24 mouse cellular contexts compared by ENCODE assay signal in the genomic region with DNA sequence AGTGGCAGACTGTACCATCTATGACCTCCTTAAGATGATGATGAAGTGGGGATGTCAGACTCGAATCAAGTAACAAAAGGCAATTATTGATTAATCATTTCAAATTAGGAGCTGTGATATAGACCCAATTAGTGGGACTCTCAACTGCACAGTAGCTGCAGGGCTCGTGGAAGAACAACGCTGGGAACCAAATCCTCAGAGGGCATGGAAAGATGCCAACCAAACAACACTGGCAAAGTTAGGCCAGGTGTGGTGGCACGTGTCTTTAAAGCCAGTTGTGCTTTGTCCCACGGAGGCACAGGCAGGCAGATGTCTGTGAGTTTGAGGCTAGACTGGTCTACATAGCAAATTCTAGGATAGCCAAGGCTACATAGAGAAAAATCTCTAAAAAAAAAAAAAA. TPM values are rescaled to one million over a fixed set of nuclear protein-coding genes. Genes with fewer than 3 reads are reported as not detected.
DNase-seq lines count a peak whose midpoint lies in the region; ATAC-seq and TF ChIP-seq lines count a peak whose summit lies in the region.
"Had no signal": no experiment of that assay in that cellular context is flagged by ENCODE, and none has a peak within 500 bp of the region (broad histone marks: within the 10 kb centered on the region; RNA-seq: fewer than 3 reads in every experiment).

No protein-coding gene starts in this region.

- DNase-seq in kidney, adult 18-20 months, result peak; percentile 25
- no peak for DNase-seq in kidney, adult 11 months
- peak; percentile 39 for DNase-seq in liver, adult 2 months (ENCODE audit: extremely low read depth, low read depth, low spot score)
- no peak for DNase-seq in liver
- DNase-seq in layer of hippocampus, postnatal 10 days (ENCODE audit: low spot score in 2 of 2), result no peak
- DNase-seq: adrenal gland, postnatal 10 days; B cell, adult 2 months; cerebellum, adult 8-10 months; forebrain, postnatal 0 days; gastrocnemius, postnatal 25 days; heart, adult 18-20 months; heart, postnatal 10 days; midbrain, embryonic 14.5 days; right cerebral cortex, postnatal 25 days had no signal

- no peak for TF ChIP-seq CTCF in liver, adult 2 months (IDR thresholded peaks at IDR 0.05; ENCODE audit: low read depth, low read length)
- TF ChIP-seq CTCF in ES-Bruce4 (IDR thresholded peaks at IDR 0.05; ENCODE audit: low read depth, low read length), result no peak

- WGBS in liver, adult 2 months, result 27% methylated on average over 5 of the region's 5 CpGs
- WGBS in stomach, embryonic 14.5 days, result 73% methylated on average over 5 of the region's 5 CpGs

- H3K27ac ChIP-seq in liver, adult 2 months (replicated peaks; ENCODE audit: insufficient read depth, low read depth, low read length), result peak overlapping the region; percentile 18; the same call in 1 of the 2 replicates
- H3K27ac ChIP-seq in ES-Bruce4 (ENCODE audit: insufficient read depth, low read length), result peak overlapping the region; percentile 7; the same call in 1 of the 2 replicates
- H3K27ac ChIP-seq in stomach, embryonic 14.5 days (ENCODE audit: low read length), result peak overlapping the region; percentile 92; the same call in 1 of the 2 replicates
- H3K27ac ChIP-seq: hindbrain, postnatal 0 days; limb, embryonic 13.5 days; liver, embryonic 14.5 days had no signal

- H3K9ac ChIP-seq in liver, adult 2 months (ENCODE audit: low read depth, low read length), result no peak overlapping the region
- H3K9ac ChIP-seq in ES-Bruce4 (ENCODE audit: low read depth, poor library complexity, severe bottlenecking), result no peak overlapping the region
- H3K9ac ChIP-seq in stomach, embryonic 14.5 days (replicated peaks; ENCODE audit: low read depth, low read length), result no peak overlapping the region
- H3K9ac ChIP-seq: forebrain, postnatal 0 days; liver, embryonic 14.5 days had no signal

- H3K9me3 ChIP-seq in ES-Bruce4 (replicated peaks; ENCODE audit: control insufficient read depth, insufficient read depth, low read length, poor library complexity, severe bottlenecking), result no peaks in the 10 kb centered on the region
- H3K9me3 ChIP-seq in stomach, embryonic 14.5 days (ENCODE audit: control insufficient read depth, low read depth, low read length), result no peaks in the 10 kb centered on the region
- H3K9me3 ChIP-seq: heart, embryonic 12.5 days; limb, embryonic 13.5 days had no signal

- no peak for TF ChIP-seq EP300 in ES-Bruce4 (IDR thresholded peaks at IDR 0.05; ENCODE audit: insufficient read depth, low read depth, low read length)

- H3K4me2 ChIP-seq in stomach, embryonic 14.5 days (replicated peaks; ENCODE audit: low read depth, low read length), result 0 out of 2 replicates have a peak overlapping the region, but pooled peaks have one; percentile 33

- H3K4me1 ChIP-seq in liver, adult 2 months (ENCODE audit: control insufficient read depth, insufficient read depth, low read length), result peaks cover 20% of the 10 kb centered on the region
- peaks cover 7% of the 10 kb centered on the region for H3K4me1 ChIP-seq in ES-Bruce4 (ENCODE audit: control insufficient read depth, insufficient read depth, low read length)
- H3K4me1 ChIP-seq in stomach, embryonic 14.5 days (ENCODE audit: control insufficient read depth, insufficient read depth, low read length), result peaks cover 29% of the 10 kb centered on the region

- no peaks in the 10 kb centered on the region for H3K27me3 ChIP-seq in liver, adult 2 months (ENCODE audit: control insufficient read depth, insufficient read depth, low read length)
- H3K27me3 ChIP-seq in ES-Bruce4 (ENCODE audit: control insufficient read depth, insufficient read depth, low read length, poor library complexity, severe bottlenecking), result no peaks in the 10 kb centered on the region
- no peaks in the 10 kb centered on the region for H3K27me3 ChIP-seq in stomach, embryonic 14.5 days (ENCODE audit: control insufficient read depth, insufficient read depth, low read length)
- H3K27me3 ChIP-seq: CH12.LX had no signal

- H3K4me3 ChIP-seq in liver, adult 2 months (ENCODE audit: insufficient read depth, low read depth, low read length), result no peak overlapping the region
- no peak overlapping the region; the same call in 1 of the 2 replicates for H3K4me3 ChIP-seq in ES-Bruce4 (ENCODE audit: low read depth, low read length)
- H3K4me3 ChIP-seq in stomach, embryonic 14.5 days (ENCODE audit: low read depth, low read length), result no peak overlapping the region
- H3K4me3 ChIP-seq: heart, embryonic 12.5 days had no signal

- no peak for ATAC-seq in stomach, embryonic 14.5 days (ENCODE audit: insufficient number of reproducible peaks, insufficient read depth, low FRiP score, low read depth)
- ATAC-seq: activated CD4-positive, CD25-positive, alpha-beta regulatory T cell, adult 4 months; forebrain, postnatal 0 days; hindbrain, postnatal 0 days had no signal

- no peaks in the 10 kb centered on the region for H3K79me2 ChIP-seq in liver, adult 2 months (ENCODE audit: control insufficient read depth, insufficient read depth, low read length)

- peaks cover under 1% of the 10 kb centered on the region; the same call in 1 of the 2 replicates for H3K36me3 ChIP-seq in liver, adult 2 months (ENCODE audit: control insufficient read depth, insufficient read depth, low read length)
- H3K36me3 ChIP-seq in ES-Bruce4 (ENCODE audit: control insufficient read depth, insufficient read depth, low read length, poor library complexity, severe bottlenecking), result peaks cover 6% of the 10 kb centered on the region
- H3K36me3 ChIP-seq in stomach, embryonic 14.5 days (ENCODE audit: control insufficient read depth, insufficient read depth, low read length), result peaks cover 5% of the 10 kb centered on the region; the same call in 1 of the 2 replicates

- no peak for TF ChIP-seq POLR2A in liver, adult 2 months (IDR thresholded peaks at IDR 0.05; ENCODE audit: extremely low read depth, insufficient read depth, low read length)
- no peak for TF ChIP-seq POLR2A in ES-Bruce4 (IDR thresholded peaks at IDR 0.05; ENCODE audit: insufficient read depth, low read length)

RNA-seq across cellular contexts. Expression of gene Prss8, which starts 0.7 kb away (rescaled TPM):
- 2.9 and 5.9 TPM in 2 replicates for total RNA-seq in liver, adult 2 months (2014; rRNA removed)
- 3.8 and 8.6 TPM in 2 replicates for polyA plus RNA-seq in liver, adult 2 months (2012; rRNA removed)
- polyA plus RNA-seq in ES-Bruce4 (2011; ENCODE audit: insufficient read depth, insufficient read length, low read depth, missing spikeins), result 73.0 and 74.5 TPM in 2 replicates
- polyA plus RNA-seq in stomach, embryonic 14.5 days (2014; fragmentation: Nextera tagmentation; extraction: Ambion mirVana), result 48.2 and 55.5 TPM in 2 replicates
- 1 to 10 TPM; 1.7 to 1.8 TPM for total RNA-seq in layer of hippocampus, postnatal 10 days (2021)
- total RNA-seq: common myeloid progenitor, adult 5-6 weeks; gastrocnemius, postnatal 25 days; heart, postnatal 10 days; megakaryocyte-erythroid progenitor cell, adult 5-6 weeks had no signal
- polyA plus RNA-seq: activated CD4-positive, CD25-positive, alpha-beta regulatory T cell, adult 4 months; midbrain, embryonic 14.5 days had no signal

RNA-seq across cellular contexts. Expression of gene Prss36, which starts 15.9 kb away (rescaled TPM):
- 8.1 and 8.7 TPM in 2 replicates for total RNA-seq in liver, adult 2 months (2014; rRNA removed)
- polyA plus RNA-seq in liver, adult 2 months (2012; rRNA removed), result 17.2 and 18.2 TPM in 2 replicates
- 21.2 and 22.4 TPM in 2 replicates for polyA plus RNA-seq in ES-Bruce4 (2011; ENCODE audit: insufficient read depth, insufficient read length, low read depth, missing spikeins)
- 8.2 and 8.5 TPM in 2 replicates for polyA plus RNA-seq in stomach, embryonic 14.5 days (2014; fragmentation: Nextera tagmentation; extraction: Ambion mirVana)
- 10 to 100 TPM; 15.0 to 17.0 TPM for total RNA-seq in layer of hippocampus, postnatal 10 days (2021)

RNA-seq across cellular contexts. Expression of gene Kat8, which starts 18.3 kb away (rescaled TPM):
- total RNA-seq in liver, adult 2 months (2014; rRNA removed), result 15.8 and 18.3 TPM in 2 replicates
- 11.5 and 12.6 TPM in 2 replicates for polyA plus RNA-seq in liver, adult 2 months (2012; rRNA removed)
- 43.2 and 47.1 TPM in 2 replicates for polyA plus RNA-seq in ES-Bruce4 (2011; ENCODE audit: insufficient read depth, insufficient read length, low read depth, missing spikeins)
- polyA plus RNA-seq in stomach, embryonic 14.5 days (2014; fragmentation: Nextera tagmentation; extraction: Ambion mirVana), result 40.3 and 43.0 TPM in 2 replicates
- total RNA-seq in layer of hippocampus, postnatal 10 days (2021), result 10 to 100 TPM; 25.8 to 28.2 TPM

RNA-seq across cellular contexts. Expression of gene Bckdk, which starts 26.8 kb away (rescaled TPM):
- 8.2 and 12.0 TPM in 2 replicates for total RNA-seq in liver, adult 2 months (2014; rRNA removed)
- polyA plus RNA-seq in liver, adult 2 months (2012; rRNA removed), result 17.5 and 19.8 TPM in 2 replicates
- polyA plus RNA-seq in ES-Bruce4 (2011; ENCODE audit: insufficient read depth, insufficient read length, low read depth, missing spikeins), result 77.3 and 81.1 TPM in 2 replicates
- polyA plus RNA-seq in stomach, embryonic 14.5 days (2014; fragmentation: Nextera tagmentation; extraction: Ambion mirVana), result 152 TPM in 2 replicates
- 10 to 100 TPM; 45.9 to 48.6 TPM for total RNA-seq in layer of hippocampus, postnatal 10 days (2021)

RNA-seq across cellular contexts. Expression of gene Vkorc1, which starts 35.2 kb away (rescaled TPM):
- total RNA-seq in liver, adult 2 months (2014; rRNA removed), result 261 and 316 TPM in 2 replicates
- polyA plus RNA-seq in liver, adult 2 months (2012; rRNA removed), result 833 and 889 TPM in 2 replicates
- 31.8 and 35.1 TPM in 2 replicates for polyA plus RNA-seq in ES-Bruce4 (2011; ENCODE audit: insufficient read depth, insufficient read length, low read depth, missing spikeins)
- polyA plus RNA-seq in stomach, embryonic 14.5 days (2014; fragmentation: Nextera tagmentation; extraction: Ambion mirVana), result 158 and 184 TPM in 2 replicates
- 10 to 100 TPM; 25.0 to 26.3 TPM for total RNA-seq in layer of hippocampus, postnatal 10 days (2021)

Comparison
In these comparisons a context has a peak if more than half of its experiments do, and no peak if none do; other contexts are left out.
1. DNase-seq: peak in kidney, adult 18-20 months (single experiment) and liver, adult 2 months (single experiment); none in kidney, adult 11 months (single experiment), liver (single experiment) and layer of hippocampus, postnatal 10 days (0 of 2).
2. H3K27ac ChIP-seq: peak in every context shown above with its lines; median percentile 92 in stomach, embryonic 14.5 days; 18 in liver, adult 2 months; 7 in ES-Bruce4.